Mouse (Mus musculus): ENCODE measurements around the gene March6. TPM values are rescaled to one million over a fixed set of nuclear protein-coding genes. Genes with fewer than 3 reads are reported as not detected.

The March6 gene
- polyA plus RNA-seq, 1 experiment from 2014 or later = 15.4 TPM

DNA sequence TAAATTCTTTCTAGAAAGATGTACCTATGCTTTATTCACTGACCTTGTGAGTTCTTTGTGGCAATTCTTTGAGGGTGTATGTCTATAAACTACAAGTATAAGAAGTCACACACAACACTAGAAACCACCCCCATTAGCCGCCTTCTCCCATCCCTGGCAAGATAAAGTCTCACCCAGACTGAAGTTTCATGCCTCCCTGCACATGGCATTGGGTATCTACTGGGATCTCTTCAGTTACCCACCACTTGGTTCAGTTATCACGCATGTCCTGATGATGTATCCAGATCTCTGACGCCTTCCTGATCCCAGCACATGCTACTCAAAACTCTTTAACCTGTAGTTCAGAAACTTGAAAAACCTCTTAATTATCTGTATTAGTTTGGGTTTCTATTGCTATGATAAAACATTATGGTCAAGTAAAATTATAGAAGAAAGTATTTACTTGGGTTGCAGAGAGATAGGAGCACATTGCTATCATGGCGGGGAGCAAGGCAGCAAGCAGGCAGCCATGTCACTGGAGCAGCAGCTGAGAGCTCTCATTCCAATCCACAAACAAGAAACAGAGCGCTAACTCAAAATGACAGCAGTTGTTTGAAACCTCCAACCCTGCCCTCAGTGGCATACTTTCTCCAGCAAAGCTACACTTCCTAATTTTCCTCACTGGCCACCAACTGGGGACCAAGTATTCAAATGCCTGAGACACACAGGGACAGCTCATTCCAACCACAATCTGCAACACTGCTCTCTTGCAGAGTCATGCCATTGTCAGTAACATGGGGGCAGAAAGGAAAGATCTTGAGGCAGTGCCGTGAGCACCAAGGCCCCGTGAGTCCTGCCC, 3.8 kb upstream of the March6 start:
- no peaks in the 10 kb centered on the region for H3K9me3 ChIP-seq (ENCODE audit: control insufficient read depth)
- H3K36me3 ChIP-seq (ENCODE audit: control insufficient read depth, insufficient read depth) = no peaks in the 10 kb centered on the region
- no peak overlapping the region for H3K9ac ChIP-seq (ENCODE audit: low read depth, low read length)
- TF ChIP-seq CTCF (IDR thresholded peaks at IDR 0.05; ENCODE audit: low read depth) = no peak
- H3K4me1 ChIP-seq (replicated peaks; ENCODE audit: control insufficient read depth, insufficient read depth, low read length) = no peaks in the 10 kb centered on the region
- no peak overlapping the region for H3K27ac ChIP-seq (ENCODE audit: low read depth, low read length)
- no peaks in the 10 kb centered on the region for H3K27me3 ChIP-seq (replicated peaks; ENCODE audit: control insufficient read depth, insufficient read depth, low read length)
- 90% methylated on average over 7 of the region's 7 CpGs for WGBS
- no peak overlapping the region for H3K4me2 ChIP-seq (replicated peaks; ENCODE audit: low read depth)
- no peak overlapping the region for H3K4me3 ChIP-seq (ENCODE audit: low read depth, low read length)
- ATAC-seq = no peak

- H3K36me3 ChIP-seq (ENCODE audit: control insufficient read depth, insufficient read depth) = no peaks in the 10 kb centered on the region
- H3K4me2 ChIP-seq (replicated peaks; ENCODE audit: low read depth) = no peak overlapping the region
- no peak for ATAC-seq
- no peak overlapping the region for H3K27ac ChIP-seq (ENCODE audit: low read depth, low read length)
- 83% methylated on average over 2 of the region's 2 CpGs for WGBS
- H3K27me3 ChIP-seq (replicated peaks; ENCODE audit: control insufficient read depth, insufficient read depth, low read length) = no peaks in the 10 kb centered on the region
- H3K9ac ChIP-seq (ENCODE audit: low read depth, low read length) = no peak overlapping the region
- no peaks in the 10 kb centered on the region for H3K9me3 ChIP-seq (ENCODE audit: control insufficient read depth)
- no peaks in the 10 kb centered on the region for H3K4me1 ChIP-seq (replicated peaks; ENCODE audit: control insufficient read depth, insufficient read depth, low read length)
- H3K4me3 ChIP-seq (ENCODE audit: low read depth, low read length) = no peak overlapping the region
- TF ChIP-seq CTCF (IDR thresholded peaks at IDR 0.05; ENCODE audit: low read depth) = no peak
Measured at GRCm38 (mm10) chr15:31533529-31533928, 2.7 kb upstream of the March6 start.

GRCm38 (mm10) chr15:31532331-31533021, 1.6 kb upstream of the March6 start:
- H3K9me3 ChIP-seq (ENCODE audit: control insufficient read depth) = no peaks in the 10 kb centered on the region
- ATAC-seq = no peak
- 98% methylated on average over 2 of the region's 2 CpGs for WGBS

DNA sequence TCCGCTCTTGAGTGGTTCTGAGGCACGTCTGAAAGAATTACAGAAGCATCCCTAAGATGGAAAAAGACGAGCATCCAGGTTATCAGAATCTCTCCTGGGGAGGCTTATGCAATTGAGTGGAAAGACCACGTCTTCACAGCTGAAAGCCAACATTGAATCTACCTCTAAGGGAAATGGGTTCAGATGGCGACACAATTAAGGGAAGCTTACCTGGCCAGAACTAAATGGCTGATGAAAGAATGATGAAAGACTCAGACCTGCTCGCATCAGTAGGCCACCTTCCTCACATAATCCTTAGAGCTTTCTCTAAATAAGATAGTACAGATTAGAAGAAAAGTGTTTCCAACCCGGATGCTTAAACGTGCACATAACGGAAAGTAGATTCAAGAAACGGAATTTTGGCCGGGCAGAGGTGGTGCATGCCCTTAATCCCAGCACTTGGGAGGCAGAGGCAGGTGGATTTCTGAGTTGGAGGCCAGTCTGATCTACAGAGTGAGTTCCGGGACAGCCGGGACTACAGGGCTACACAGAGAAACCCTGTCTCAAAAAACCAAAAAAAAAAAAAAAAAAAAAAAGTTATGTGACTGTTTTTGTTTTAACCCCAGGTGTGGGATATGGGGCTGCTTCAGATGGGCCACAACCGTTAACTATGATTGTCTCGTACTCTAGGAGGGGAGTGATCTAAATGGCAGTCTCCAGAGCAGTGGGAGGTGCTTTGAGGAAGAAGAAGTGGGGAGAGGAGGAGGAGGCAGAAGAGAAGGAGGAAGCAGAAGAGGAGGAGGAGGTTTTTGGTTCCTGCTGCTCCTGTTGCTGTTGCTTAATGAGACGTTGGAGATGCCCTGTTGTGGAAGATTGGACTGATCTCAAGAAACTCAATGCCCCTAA, 835 bp upstream of the March6 start:
- no peaks in the 10 kb centered on the region for H3K9me3 ChIP-seq (ENCODE audit: control insufficient read depth)
- H3K4me2 ChIP-seq (replicated peaks; ENCODE audit: low read depth) = peak overlapping the region; percentile 81
- peak overlapping the region; percentile 100 for H3K27ac ChIP-seq (ENCODE audit: low read depth, low read length)
- peak overlapping the region; percentile 91 for H3K4me3 ChIP-seq (ENCODE audit: low read depth, low read length)
- H3K4me1 ChIP-seq (replicated peaks; ENCODE audit: control insufficient read depth, insufficient read depth, low read length) = no peaks in the 10 kb centered on the region
- ATAC-seq = no peak
- H3K36me3 ChIP-seq (ENCODE audit: control insufficient read depth, insufficient read depth) = no peaks in the 10 kb centered on the region
- H3K9ac ChIP-seq (ENCODE audit: low read depth, low read length) = peak overlapping the region; percentile 98
- no peaks in the 10 kb centered on the region for H3K27me3 ChIP-seq (replicated peaks; ENCODE audit: control insufficient read depth, insufficient read depth, low read length)
- no peak for TF ChIP-seq CTCF (IDR thresholded peaks at IDR 0.05; ENCODE audit: low read depth)
- 17% methylated on average over 16 of the region's 16 CpGs for WGBS

More at GRCm38 (mm10) chr15:31532331-31533021, 1.6 kb upstream of the March6 start:
- H3K36me3 ChIP-seq (ENCODE audit: control insufficient read depth, insufficient read depth) = no peaks in the 10 kb centered on the region
- no peak overlapping the region for H3K27ac ChIP-seq (ENCODE audit: low read depth, low read length)
- no peak overlapping the region for H3K4me3 ChIP-seq (ENCODE audit: low read depth, low read length)
- no peak overlapping the region for H3K9ac ChIP-seq (ENCODE audit: low read depth, low read length)
- no peaks in the 10 kb centered on the region for H3K27me3 ChIP-seq (replicated peaks; ENCODE audit: control insufficient read depth, insufficient read depth, low read length)
- no peak for TF ChIP-seq CTCF (IDR thresholded peaks at IDR 0.05; ENCODE audit: low read depth)
- no peak overlapping the region for H3K4me2 ChIP-seq (replicated peaks; ENCODE audit: low read depth)
- H3K4me1 ChIP-seq (replicated peaks; ENCODE audit: control insufficient read depth, insufficient read depth, low read length) = no peaks in the 10 kb centered on the region

GRCm38 (mm10) chr15:31529811-31530658, 818 bp downstream of the March6 start:
- H3K4me3 ChIP-seq (ENCODE audit: low read depth, low read length) = peak overlapping the region; percentile 91
- H3K9ac ChIP-seq (ENCODE audit: low read depth, low read length) = peak overlapping the region; percentile 98
- H3K36me3 ChIP-seq (ENCODE audit: control insufficient read depth, insufficient read depth) = no peaks in the 10 kb centered on the region
- under 1% methylated on average over 47 of the region's 56 CpGs for WGBS
- H3K4me2 ChIP-seq (replicated peaks; ENCODE audit: low read depth) = peak overlapping the region; percentile 81
- H3K9me3 ChIP-seq (ENCODE audit: control insufficient read depth) = no peaks in the 10 kb centered on the region
- H3K27me3 ChIP-seq (replicated peaks; ENCODE audit: control insufficient read depth, insufficient read depth, low read length) = no peaks in the 10 kb centered on the region
- no peak for TF ChIP-seq CTCF (IDR thresholded peaks at IDR 0.05; ENCODE audit: low read depth)
- ATAC-seq = peak; percentile 39; the same call in 1 of the 2 replicates
- H3K27ac ChIP-seq (ENCODE audit: low read depth, low read length) = peak overlapping the region; percentile 100
- H3K4me1 ChIP-seq (replicated peaks; ENCODE audit: control insufficient read depth, insufficient read depth, low read length) = no peaks in the 10 kb centered on the region

All from intestine, postnatal 0 days (tissue).